Comparison of ENCODE assay signal across 31 mouse cellular contexts in the genomic region with DNA sequence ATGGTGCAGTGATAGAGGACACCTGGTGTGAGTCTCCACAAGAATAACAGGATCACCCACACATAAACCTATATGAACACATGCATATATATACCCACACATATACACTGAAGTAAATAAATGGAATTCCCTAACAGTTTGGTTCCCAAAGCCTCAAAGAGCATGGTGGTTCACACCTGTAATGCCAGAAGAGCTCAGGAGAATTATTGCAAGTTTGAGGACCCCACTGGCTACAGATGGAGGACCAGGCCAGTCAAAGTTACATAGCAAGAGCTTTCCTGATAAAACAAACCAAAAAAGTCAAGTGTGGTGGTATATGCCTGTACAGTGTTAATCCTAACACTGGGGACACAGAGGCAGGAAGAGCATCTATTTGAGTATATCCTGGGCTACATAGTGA.
"Had no signal": no experiment of that assay in that cellular context is flagged by ENCODE, and none has a peak within 500 bp of the region (broad histone marks: within the 10 kb centered on the region; RNA-seq: fewer than 3 reads in every experiment).

No protein-coding gene starts in this region.

- H3K4me3 ChIP-seq: left cerebral cortex, adult 2 months; limb, embryonic 10.5 days; limb, embryonic 12.5 days; limb, embryonic 13.5 days; limb, embryonic 15.5 days; liver, embryonic 12.5 days; liver, embryonic 13.5 days; liver, embryonic 15.5 days; lung, embryonic 15.5 days; megakaryocyte, embryonic 14.5 days; midbrain, embryonic 10.5 days; midbrain, embryonic 12.5 days; midbrain, embryonic 13.5 days; midbrain, embryonic 15.5 days; myocyte; neural tube, embryonic 12.5 days had no signal

- H3K9me3 ChIP-seq: limb, embryonic 10.5 days; limb, embryonic 12.5 days; limb, embryonic 13.5 days; limb, embryonic 15.5 days; liver, embryonic 12.5 days; liver, embryonic 13.5 days; liver, embryonic 15.5 days; lung, embryonic 15.5 days; megakaryocyte, embryonic 14.5 days; midbrain, embryonic 10.5 days; midbrain, embryonic 12.5 days; midbrain, embryonic 13.5 days; midbrain, embryonic 15.5 days; neural tube, embryonic 12.5 days had no signal

- ATAC-seq: liver, embryonic 12.5 days; liver, postnatal 0 days; lung, postnatal 0 days; midbrain, embryonic 13.5 days; midbrain, embryonic 15.5 days; midbrain, embryonic 16.5 days had no signal

- H3K4me1 ChIP-seq: limb, embryonic 10.5 days; limb, embryonic 12.5 days; liver, embryonic 12.5 days; lung, embryonic 15.5 days; midbrain, embryonic 10.5 days; midbrain, embryonic 12.5 days; midbrain, embryonic 13.5 days; midbrain, embryonic 15.5 days; neural tube, embryonic 12.5 days had no signal

- H3K9ac ChIP-seq: limb, embryonic 12.5 days; limb, embryonic 13.5 days; limb, embryonic 15.5 days; liver, embryonic 12.5 days; liver, embryonic 13.5 days; liver, embryonic 14.5 days; liver, embryonic 15.5 days; liver, postnatal 0 days; lung, embryonic 14.5 days; lung, embryonic 15.5 days; midbrain, embryonic 12.5 days; midbrain, embryonic 13.5 days; midbrain, embryonic 15.5 days; neural tube, embryonic 12.5 days had no signal

- H3K4me2 ChIP-seq: limb, embryonic 12.5 days; limb, embryonic 13.5 days; limb, embryonic 15.5 days; liver, embryonic 11.5 days; liver, embryonic 12.5 days; liver, embryonic 13.5 days; liver, embryonic 15.5 days; lung, embryonic 14.5 days; lung, embryonic 15.5 days; midbrain, embryonic 12.5 days; midbrain, embryonic 13.5 days; midbrain, embryonic 15.5 days; neural tube, embryonic 12.5 days had no signal

- H3K27me3 ChIP-seq: limb, embryonic 12.5 days; limb, embryonic 13.5 days; limb, embryonic 15.5 days; liver, embryonic 12.5 days; liver, embryonic 13.5 days; liver, embryonic 15.5 days; lung, embryonic 15.5 days; megakaryocyte, embryonic 14.5 days; midbrain, embryonic 12.5 days; midbrain, embryonic 13.5 days; midbrain, embryonic 15.5 days; neural tube, embryonic 12.5 days had no signal

- DNase-seq: left cerebral cortex, postnatal 4 days; liver; liver, embryonic 13.5 days; liver, postnatal 0 days; lung, adult 18-20 months; lung, adult 2 months; lung, embryonic 14.5 days; lung, postnatal 10 days; lung, postnatal 14 days; lung, postnatal 36 days; lung, postnatal 4 days; midbrain, embryonic 14.5 days had no signal

- H3K27ac ChIP-seq: left cerebral cortex, adult 2 months; limb, embryonic 10.5 days; limb, embryonic 12.5 days; limb, embryonic 13.5 days; limb, embryonic 15.5 days; liver, embryonic 12.5 days; liver, embryonic 13.5 days; liver, embryonic 14.5 days; liver, embryonic 15.5 days; lung, embryonic 15.5 days; midbrain, embryonic 10.5 days; midbrain, embryonic 12.5 days; midbrain, embryonic 13.5 days; midbrain, embryonic 15.5 days; neural tube, embryonic 12.5 days had no signal
